Mouse (Mus musculus) frontal cortex, postnatal 25 days (tissue): ENCODE results near the gene Mus81.

Experiments
- DNase-seq, 2 experiments: peaks; one replicate each; pipeline ENCODE4 v3.0.0; 2022; ENCODE audit warnings: low spot score in 2 of 2

Mus81 gene

DNA sequence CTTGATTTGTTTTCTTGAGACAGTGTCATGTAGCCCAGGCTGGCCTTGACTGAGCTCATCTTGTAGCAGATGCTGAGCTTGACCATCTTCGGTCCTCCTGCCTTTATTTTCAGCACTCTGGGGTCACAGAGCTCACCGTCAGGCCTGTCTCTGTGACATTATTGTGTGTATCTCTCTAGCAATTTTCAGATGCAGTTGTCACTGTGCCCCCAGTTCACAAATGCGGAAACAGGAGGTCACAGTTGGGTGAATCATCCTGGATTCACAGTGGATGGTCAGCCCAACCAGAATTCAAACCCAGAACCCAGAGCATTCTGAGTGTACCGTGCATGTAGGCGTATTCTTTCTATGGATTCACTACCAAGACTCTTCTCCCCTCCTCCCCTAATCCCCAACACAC is 42.5 kb downstream of the Mus81 start:
- DNase-seq, result no peak

DNA sequence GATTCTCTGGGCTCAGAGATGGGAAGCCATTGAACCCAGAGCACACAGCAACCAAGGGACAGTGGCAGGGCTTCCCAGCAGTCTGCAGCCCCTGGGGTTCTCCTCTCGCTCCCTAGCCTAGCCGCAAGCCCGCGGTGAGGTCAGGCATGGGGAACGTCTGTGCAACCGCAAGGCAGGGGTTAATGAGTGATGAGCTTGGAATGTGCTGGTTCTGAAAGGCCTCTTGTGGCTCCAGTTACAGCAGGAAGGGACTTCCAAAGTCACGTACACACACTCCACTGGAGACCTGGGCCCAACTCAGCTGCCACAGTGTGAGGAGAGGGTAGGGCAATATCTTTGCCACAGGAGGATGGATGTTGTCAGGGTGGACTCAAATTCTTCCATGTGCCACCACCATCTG is 43.2 kb downstream of the Mus81 start:
- DNase-seq, result no peak

DNA sequence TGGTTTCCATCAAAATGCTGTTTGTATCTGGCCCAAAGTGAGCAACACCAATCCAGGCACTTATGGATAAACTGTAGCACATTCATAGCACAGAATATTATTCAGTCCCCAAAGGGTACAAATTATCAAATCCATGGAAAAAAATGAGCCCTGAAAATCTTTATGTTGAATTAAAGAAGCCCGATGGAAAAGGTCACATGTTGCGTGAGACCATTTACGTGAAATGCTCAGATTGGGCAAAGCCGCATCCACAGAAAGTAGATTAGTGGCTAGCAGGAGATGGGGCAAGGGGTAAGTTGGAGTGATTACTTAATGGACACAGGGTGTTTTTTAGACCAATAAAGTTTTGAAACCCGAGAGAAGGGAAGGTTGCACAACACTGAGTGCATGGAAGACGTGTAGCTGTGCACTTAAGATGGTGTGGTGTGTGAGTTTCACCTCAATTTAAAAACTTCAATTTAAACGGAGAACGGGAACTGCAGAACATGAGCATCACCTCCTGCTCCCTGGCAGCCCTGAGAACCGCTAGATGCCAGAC is 43.8 kb downstream of the Mus81 start:
- DNase-seq, result no peak

DNA sequence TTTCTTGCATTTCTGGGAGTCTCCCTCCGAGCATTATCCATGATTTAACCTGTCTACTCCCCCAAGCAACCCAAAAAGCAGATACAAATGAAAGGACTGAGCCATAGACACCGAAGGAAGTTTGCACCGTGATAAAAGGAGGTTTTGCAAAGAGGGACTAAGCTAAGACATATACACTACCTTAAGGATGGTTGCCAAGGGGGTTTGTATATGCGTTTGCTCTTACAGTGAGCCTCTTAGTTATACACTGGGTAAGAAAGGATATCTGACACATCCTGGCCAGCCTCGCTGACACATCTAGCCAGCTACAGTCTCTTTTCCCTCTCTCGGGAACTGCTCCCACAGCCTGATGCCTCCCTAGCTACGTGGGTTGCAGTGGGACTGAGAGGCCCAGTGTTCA is 54.3 kb downstream of the Mus81 start:
- DNase-seq, result no peak

DNA sequence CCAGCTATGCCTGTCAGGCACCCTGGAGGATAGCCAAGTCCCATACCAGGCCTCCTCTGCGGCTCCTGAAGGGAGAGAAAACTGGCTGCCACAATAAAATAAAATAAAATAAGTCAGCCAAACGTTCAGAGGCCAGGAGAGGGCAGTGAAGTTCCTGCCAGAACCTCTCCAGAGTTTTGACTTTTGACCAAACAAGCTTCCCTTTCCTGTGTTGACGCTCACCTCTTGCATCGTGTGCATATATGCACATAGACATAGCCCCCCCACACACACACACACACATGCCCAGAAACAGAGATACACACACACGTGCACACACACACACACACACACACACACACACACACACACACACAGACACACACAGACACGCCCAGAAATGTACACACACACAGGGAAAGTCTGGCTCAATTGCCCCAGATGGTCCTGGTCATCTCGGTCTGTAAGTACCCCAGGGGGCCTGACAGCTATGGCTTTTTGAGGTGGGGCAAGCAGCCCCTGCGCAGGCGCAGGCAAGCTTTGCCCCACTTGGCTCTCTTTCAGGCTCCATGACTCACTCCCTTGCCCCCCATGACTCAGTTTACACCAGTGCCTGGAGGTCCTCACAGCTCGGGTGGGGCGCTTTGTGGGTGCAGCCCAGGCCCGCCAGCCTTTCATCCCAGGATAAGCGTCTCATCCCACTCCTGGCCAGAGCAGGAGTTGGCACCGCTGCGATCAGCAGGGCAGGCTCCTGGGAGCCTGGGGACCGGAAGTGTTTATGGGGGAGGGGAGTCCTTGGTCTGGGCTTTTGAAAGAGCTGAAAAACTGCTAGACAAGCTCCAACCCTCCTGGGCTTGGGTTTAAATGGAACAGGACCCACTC is 55.0 kb downstream of the Mus81 start:
- no peak for DNase-seq
